Mouse (Mus musculus): ENCODE data around the gene Lyz2.
"Not testable (repeated sequence)": the region's sequence is repeated elsewhere in the genome, so short reads cannot be mapped to it uniquely, and the experiment has no call there.

The Lyz2 gene

DNA sequence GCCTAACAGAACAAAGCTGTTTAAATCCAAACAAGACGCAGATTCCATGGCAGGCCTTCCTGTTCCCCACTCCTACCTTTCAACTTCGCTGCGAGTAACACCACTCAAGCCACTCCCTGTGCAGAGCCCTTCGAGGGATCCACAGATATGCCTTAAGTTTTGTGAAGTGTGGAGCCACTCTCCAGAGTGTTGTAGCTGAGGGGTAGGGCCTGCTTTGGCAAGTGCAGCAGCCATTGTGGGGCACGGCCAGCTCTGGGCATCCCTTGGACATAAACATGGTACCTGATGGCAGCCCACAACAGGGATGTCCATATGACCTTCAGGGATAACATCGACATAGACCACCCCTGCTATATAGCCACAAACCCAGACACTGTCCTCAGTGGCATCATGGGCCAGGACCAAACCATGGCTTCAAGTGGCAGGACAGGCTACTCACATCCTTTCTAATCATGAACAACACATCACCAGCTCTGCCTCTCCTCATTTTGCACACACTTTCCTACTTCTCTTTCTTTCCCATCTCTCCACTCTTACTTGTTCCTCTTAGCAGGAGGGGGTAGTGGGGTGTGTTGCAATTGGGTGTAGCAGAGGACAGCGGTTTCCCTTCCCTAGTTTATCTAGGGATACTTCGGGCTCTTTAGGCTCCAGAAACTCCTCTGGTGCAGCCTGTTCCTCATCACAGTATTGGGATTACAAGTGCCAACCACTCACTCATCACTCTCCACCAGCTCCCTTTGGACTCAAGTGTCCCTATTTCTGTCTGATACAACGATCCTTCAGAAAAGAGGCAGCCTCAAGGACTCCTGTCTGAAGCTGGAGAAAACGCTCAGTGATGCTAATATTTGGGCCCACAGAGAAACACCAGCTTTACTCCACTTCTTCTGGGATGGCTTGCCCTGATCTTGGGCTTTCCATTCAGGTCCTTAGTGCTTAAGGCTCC lies 2.7 kb upstream of the Lyz2 start:
- no peak for DNase-seq (ENCODE audit: low spot score in 2 of 2)

DNA sequence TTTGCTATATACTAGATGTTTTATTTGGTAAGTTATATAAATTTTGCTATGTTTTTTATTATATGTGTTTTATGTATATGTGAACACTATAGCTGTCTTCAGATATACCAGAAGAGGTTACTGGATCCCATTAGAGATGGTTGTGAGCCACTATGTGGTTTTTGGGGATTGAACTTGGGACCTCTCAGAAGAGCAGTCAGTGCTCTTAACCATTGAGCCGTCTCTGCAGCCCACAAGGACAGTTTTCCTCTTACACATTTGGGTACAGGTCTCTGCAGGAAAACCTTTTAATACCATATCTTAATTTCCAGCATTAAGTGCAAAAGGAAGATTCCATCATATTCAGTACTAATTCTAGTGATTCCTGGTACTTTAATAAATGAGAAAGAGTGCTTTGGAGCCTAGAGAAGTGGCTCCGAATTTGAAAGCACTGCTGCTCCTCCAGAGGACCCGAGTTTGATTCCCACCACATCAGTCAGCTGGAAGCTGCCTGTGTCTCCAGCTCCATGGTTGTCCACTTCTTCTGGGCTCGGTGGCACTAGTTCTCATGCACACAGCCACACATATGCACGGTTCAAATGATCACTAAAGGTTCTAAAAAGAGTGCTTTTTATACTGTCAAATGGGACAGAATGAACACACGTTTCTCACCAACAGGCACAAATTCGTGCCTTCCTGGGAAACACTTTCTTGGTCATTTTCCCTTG lies 1.9 kb upstream of the Lyz2 start:
- no peak for DNase-seq (ENCODE audit: low spot score in 2 of 2)

DNA sequence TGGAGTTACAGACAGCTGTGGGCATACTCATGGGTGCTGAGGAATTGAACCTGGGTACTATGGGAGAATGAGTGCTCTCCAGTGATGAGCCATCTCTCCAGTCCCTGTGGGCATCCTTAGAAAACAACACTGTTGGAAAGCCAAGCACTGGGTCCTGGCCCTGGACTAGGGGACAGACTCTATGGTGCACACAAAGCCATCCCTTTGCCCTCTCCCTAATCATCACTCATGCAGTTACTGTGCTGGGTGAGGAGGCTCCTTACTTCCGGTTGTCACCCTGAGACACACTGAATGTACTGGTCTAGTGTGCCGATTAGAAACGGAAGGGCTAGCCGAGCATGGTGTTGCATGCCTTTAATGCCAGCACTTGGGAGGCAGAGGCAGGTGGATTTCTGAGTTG lies 1.1 kb upstream of the Lyz2 start:
- not testable (repeated sequence) for DNase-seq (ENCODE audit: low spot score in 2 of 2)

DNA sequence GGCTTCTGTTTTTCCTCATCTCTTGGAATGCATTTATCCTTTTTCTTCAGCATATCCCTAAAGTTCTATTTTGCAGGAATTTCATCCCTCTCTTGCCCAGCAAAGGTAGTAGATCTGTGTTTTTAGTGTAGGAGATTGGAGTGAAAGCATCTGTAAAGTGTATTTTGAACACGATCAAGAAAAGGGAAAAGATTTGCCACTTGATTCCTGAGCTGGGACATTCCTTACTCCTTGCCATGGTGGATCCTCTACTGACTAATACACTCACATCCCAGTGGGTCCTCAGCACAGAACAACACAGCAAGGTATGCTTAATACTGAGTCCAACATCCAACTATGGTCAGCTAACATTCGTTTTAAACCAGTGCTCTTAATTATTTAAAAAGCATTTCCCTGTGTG lies 430 bp upstream of the Lyz2 start:
- DNase-seq (ENCODE audit: low spot score in 2 of 2) = no peak

DNA sequence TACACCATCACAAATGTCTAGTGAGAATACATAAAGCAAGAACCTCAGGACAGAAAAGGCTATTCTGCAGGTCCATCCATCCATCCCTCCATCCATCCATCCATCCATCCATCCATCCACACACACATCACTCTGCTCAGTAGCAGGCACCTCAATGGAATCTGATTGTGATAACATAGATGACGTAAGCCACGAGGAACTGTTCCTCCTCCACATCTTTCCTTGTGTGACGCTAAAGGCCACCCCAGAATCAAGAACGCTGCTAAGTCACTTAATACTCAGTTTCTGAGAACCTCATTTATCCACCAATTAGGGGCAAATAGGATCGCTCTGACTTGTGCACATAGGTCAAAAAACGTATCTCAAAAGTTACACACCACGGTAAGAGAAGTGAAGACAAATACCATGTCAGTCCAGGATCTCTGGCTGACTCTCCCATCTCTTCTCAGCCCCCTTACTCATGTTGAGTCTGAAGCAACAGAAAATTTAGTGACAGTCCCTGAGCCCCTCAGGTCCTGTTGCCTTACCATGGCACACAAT lies 670 bp downstream of the Lyz2 start:
- no peak for DNase-seq (ENCODE audit: low spot score in 2 of 2)

DNA sequence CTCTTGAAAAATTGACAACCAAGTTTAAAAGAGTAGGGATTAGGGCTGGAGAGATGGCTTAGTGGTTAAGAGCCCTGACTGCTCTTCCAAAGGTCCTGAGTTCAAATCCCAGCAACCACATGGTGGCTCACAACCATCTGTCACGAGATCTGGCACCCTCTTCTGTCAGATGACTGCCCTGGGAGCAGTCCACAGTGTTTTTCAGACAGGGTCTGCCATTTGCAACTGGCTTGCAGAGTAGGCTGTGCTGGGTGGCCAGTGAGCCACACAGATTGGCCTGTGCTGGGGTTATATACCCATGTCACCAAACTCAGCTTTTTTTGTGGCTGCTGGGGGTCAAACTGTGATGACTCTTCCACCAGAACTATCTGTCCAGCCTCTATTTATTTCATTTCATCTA lies 2.1 kb downstream of the Lyz2 start:
- no peak for DNase-seq (ENCODE audit: low spot score in 2 of 2)

DNA sequence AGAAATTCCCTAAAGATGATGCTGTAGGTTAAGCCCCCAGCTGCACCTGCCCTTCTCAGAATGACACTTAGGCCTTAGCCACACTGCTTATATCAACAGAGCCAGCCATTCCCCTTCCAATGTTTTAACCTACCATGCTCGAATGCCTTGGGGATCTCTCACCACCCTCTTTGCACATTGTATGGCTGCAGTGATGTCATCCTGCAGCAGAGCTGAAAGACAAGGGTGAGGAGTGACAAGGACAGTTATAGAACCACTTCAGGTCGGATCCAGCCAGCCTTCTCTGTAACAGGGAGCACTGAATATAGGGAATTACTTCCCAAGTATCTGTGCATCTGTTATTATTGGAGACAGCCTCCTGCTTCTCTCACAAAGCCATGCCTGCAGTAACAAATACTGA lies 3.6 kb downstream of the Lyz2 start:
- not testable (repeated sequence) for DNase-seq (ENCODE audit: low spot score in 2 of 2)

DNA sequence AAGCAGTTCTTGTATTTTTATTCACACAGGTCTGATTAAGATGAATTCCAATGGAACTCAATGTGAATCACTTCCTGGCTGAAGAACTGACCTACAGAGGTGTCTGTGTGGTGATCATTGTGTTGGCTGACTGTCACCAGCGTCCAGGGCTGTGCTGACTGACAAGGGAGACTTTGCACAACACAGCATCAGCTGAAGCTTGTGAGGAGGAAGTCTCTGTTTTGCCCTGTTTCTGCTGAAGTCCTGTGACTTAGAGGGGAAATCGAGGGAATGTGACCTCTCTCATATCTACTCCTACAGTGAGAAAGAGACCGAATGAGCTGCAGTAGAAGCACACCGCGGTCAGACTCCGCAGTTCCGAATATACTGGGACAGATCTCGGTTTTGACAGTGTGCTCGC lies 4.3 kb downstream of the Lyz2 start:
- not testable (repeated sequence) for DNase-seq (ENCODE audit: low spot score in 2 of 2)

DNA sequence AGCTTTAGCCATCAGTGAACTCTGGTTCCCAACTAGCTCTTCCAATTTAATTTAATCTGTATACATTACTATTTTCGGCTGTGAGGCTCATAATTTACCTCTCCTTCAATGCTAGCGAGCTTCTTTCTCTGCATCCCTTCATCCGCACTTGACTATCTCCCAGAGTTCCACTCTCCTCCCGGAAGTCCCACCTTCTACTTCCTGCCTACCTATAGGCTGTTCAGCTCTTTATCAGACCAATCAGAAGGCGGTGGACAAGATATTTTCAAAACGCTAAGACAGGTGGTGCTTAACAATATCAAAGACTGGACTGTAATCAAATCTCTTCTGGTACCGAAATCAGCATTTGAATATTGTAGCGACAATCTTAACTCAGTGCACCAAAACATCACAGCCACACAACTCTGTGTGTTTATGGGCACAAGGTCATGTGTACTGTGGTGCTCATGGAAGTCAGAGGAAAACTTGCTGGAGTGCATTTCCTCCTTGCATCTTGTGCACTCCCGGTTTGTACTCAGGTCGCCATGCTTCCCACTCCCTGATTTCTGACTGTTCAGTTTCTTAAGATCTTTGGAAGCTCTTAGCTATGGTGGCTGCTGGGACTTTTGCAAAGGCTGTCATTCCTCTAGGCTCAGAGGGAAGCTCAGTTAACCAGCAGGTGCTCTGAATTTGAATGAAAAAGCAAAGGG lies 6.3 kb downstream of the Lyz2 start:
- DNase-seq (ENCODE audit: low spot score in 2 of 2) = no peak

DNA sequence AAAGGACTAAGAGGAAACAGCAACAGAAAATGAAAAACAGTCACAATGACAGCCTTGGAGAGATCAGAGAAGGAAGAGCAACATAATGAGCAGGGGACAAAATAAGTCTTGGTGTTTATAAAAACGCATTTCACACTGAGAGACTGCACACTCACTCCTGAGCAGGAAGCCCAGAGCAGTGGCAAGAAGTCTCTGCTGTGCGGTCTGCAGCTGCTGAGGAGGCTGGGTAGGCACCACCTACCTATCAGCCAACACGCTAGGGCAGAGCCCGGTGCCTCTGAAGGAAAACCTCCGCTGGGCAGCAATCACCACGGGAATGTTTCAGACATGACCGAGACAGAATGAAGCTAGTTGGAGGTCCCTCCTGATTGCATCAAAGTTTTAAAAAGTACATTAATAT lies 7.5 kb downstream of the Lyz2 start:
- not testable (repeated sequence) for DNase-seq (ENCODE audit: low spot score in 2 of 2)

DNA sequence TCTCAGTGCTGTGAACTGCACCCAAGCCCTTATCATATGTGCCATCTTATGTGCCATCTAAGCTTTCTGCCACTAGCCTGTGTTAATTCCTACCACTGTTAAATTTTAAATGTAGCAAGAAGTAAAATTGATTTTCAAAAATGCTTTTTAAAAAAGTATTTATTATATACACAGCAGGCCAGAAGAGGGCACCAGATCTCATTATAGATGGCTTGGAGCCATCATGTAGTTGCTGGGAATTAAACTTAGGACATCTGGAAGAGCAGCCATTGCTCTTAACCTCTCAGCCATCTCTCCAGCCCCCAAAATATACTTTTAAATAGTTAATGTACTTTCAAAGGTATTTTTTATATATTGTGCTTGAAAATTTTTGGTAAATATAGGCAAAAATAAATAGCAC lies 10.1 kb downstream of the Lyz2 start:
- DNase-seq (ENCODE audit: low spot score in 2 of 2) = no peak

DNA sequence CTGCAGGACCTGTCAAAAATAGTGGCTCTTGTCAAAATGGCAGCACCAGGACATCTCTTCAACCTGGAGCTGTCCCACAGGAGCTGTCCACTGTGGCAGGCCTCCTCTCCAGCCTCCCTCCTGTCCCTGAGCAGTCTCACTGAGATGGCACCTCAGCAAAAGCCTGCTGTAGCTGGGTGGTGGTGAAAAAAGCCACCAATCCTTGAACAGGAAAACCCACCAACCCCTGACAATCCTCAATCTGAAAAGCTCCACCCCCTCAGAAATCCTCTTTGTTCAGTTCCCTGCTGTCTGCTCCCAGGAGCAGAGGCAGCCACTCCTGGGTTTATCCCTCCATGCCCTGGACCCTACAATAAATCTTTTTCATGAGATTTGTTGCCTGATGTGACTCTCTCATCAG lies 22.3 kb downstream of the Lyz2 start:
- no peak for DNase-seq (ENCODE audit: low spot score in 2 of 2)

DNA sequence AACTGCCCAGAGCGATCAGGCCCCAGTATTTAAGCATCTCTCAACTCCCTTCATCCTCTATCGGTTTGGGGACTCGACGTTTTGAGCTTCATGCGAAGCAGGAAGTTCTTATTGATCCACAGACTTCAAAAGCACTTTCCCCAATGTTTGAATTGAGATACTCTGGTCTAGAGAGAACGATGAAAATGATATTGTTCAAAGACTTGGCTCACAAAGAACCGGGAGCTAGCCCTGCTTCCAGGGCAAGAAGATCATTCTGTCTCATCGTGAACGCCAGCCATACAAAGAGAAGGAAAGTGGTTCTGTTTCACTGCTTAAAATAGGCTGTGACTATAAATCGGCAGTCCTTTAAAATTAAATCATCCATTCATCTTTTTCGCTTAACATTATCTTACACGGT lies 43.5 kb downstream of the Lyz2 start, which contains the start of gene 9530003J23Rik:
Gene 9530003J23Rik, minus strand, starts transcription at position 101 of the 400 bp plus-strand sequence.
- no peak for DNase-seq (ENCODE audit: low spot score in 2 of 2)

DNA sequence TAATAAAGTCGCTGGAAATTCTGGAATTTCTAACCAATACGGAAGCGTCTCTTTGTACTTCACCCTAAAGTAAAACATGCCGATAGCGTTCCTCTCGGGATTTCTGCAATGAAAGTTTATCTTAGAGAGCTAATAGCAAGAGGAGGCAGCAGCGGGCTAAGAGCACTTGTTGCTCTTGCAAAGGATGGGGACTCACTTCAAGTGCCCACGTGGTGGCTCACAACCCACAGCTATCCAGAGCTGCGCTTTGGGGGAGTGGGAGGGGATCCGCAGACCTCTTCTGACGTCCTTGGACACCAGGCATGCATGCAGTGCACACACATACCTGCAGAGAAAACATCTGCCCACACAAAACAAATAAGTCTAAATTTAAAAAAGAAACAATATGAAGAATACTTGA lies 46.3 kb downstream of the Lyz2 start:
- no peak for DNase-seq (ENCODE audit: low spot score in 2 of 2)

DNA sequence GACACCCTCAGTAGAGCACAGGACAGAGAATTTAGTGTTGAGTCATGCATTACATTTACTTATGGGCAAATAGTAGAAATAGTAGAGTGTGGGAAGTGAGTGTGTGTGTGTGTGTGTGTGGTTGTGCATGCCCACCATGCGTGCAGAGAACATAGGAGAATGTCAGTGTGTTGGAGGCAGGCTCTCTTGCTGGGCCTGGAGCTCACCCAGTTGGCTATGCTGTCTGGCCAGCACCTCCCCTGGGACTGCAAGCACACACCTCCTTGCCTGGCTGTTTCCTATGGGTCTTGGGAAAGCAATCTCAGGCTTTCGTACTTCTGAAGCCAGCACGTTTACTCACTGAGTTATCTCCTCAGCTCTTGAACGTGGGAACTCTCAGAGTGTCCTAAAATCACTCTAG lies 47.3 kb downstream of the Lyz2 start:
- no peak for DNase-seq (ENCODE audit: low spot score in 2 of 2)

DNA sequence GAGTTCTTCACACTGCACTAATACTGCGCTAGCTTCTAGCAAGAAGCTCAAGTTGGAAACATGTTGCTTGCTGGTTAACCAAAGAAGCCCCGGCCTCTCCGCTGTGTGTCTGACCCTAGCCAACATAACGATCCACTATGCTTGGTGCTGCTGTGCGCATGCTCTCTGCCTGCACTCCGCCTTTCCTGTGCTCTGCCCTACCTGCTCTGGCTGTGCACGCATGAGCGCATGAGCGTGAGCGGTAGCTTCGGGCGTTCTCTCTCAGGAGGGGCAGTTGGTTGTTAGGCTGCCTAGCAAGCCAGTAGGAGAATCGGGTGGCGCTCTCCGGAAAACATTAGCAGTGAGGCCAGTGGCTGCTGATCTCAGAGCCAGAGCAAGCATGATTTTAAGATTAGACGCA lies 52.3 kb downstream of the Lyz2 start:
- DNase-seq (ENCODE audit: low spot score in 2 of 2) = no peak

All from frontal cortex, postnatal 10 days (tissue).